Mouse (Mus musculus): ENCODE data around the gene Lingo4.

DNA sequence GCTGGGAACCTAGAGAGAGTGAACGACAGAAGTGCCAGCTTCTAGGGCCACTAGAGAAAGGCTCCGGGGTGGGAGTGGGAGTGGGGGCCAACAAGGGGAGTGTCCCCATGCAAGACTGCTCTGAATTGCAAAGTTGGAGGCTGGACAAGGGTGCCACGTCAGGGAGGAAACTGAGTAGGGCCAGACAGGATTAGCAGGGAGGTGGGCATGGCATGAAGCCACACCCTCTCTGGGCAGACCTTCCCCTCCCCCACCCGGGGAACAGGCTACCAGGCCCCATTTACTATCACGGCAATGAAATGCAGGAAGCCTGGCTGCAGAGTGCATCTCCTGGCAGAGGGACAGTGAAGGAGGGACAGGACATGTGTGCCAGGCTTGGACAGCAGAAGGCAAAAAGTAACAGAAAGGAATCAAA is 24.7 kb upstream of the Lingo4 start:
- TF ChIP-seq EP300 (optimal IDR thresholded peaks at IDR 0.05) (no peak), CTCF (IDR thresholded peaks at IDR 0.05; ENCODE audit: low read depth) (no peak)
